Mouse (Mus musculus) heart, adult 2 months (tissue): Measurements from ENCODE around the gene Add1.

Experiments used
- CTCF ChIP-seq: fragments of 200-600 bp; IDR thresholded peaks from 2 replicates; pipeline ENCODE4 v1.8.1; 2022; ENCODE audit warnings: antibody characterized with exemption, mild to moderate bottlenecking, moderate library complexity
- EP300 ChIP-seq: fragments of 200-500 bp; IDR thresholded peaks from 2 replicates; pipeline ENCODE4 v1.6.1; 2011; ENCODE audit warnings: low read depth, low read length, control low read depth; ENCODE audit not compliant: insufficient read depth
- POLR2A ChIP-seq: fragments of 200-500 bp; IDR thresholded peaks from 2 replicates; pipeline ENCODE4 v1.6.1; 2011; ENCODE audit warnings: mild to moderate bottlenecking, low read depth, low read length, control low read depth; ENCODE audit not compliant: insufficient read depth

- TF ChIP-seq CTCF (no peak), POLR2A (no peak), EP300 (no peak)
Measured at GRCm38 (mm10) chr5:34578038-34578655, 4.7 kb downstream of the Add1 start.
